Mouse (Mus musculus) lung, postnatal 25 days (tissue): Measurements from ENCODE around the gene Phf23.
"Not testable (repeated sequence)": the region's sequence is repeated elsewhere in the genome, so short reads cannot be mapped to it uniquely, and the experiment has no call there.

Experiments
- DNase-seq: peaks from one replicate; pipeline ENCODE4 v3.0.0; 2022; ENCODE audit warnings: low spot score

Phf23 gene

DNA sequence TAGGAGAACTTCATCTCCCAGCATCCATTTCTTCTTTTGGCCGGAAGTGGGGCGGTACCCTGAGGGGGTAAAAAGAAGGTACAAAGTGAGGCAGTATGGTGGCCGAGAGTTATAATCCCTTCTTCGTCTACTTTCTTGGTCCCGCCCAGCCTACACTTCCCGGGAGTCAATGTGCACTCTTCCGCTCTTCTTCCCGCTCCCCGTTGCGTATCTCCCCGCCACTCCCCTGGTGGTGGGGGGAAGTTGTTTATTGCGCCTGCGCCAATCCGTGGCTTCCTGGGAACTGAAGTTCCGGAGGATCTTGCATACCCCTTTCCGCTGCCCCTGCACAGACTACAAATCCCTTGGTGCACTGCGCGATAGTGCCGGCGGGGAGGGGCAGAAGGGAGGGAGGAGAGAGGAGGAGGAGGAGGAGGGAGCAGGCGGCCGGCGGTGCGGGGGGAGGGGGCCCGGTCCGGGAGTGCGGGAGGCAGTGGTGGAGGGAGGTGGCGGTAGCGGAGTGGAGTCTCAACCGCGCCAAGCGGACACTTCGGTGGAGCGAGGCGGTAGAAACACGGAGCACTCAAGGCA lies at the start of gene Phf23:
Gene Phf23, plus strand, starts transcription at position 387 of the 570 bp plus-strand sequence.
- peak; percentile 99 for DNase-seq

DNA sequence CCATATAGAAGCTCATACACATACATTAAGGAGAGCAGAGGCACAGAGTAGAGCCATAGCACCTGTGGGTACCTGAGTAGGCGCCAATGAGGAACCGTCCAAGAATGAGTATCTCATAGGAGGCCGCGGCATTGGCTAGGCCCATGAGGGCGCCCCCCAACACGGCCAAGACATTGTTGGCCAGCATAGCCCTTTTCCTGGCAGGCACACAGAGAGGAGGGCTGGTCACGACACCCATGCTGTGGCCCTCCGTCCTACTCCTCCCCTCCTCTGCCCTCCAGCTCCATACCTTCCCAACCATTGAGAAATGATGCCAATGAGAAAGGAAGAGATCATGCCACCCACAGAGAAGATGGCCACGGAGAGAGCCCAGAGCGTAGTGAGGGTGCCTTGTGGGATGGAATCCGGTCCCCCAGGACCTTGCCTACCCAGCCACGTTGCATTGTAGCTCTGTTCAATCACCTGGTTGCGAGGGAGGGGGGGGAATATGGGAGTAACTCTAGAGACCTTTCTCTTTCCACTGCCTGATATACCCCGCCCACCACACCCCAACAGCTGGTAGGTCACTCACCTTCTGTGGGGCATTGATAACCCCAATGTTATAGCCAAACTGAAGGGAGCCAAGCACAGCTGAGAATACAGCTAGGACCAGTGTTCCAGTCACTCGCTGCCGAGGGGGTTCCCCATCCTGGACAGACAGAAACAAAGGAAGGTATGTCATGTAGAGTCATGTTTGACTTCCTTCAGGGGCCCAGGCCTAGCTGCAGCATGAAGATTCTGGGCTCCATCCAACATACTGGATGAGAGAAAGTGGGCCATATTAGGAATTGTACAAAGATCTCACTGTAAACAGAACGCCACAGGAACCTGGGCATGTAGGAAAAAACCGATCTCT lies 49.3 kb upstream of the Phf23 start:
- DNase-seq = no peak

DNA sequence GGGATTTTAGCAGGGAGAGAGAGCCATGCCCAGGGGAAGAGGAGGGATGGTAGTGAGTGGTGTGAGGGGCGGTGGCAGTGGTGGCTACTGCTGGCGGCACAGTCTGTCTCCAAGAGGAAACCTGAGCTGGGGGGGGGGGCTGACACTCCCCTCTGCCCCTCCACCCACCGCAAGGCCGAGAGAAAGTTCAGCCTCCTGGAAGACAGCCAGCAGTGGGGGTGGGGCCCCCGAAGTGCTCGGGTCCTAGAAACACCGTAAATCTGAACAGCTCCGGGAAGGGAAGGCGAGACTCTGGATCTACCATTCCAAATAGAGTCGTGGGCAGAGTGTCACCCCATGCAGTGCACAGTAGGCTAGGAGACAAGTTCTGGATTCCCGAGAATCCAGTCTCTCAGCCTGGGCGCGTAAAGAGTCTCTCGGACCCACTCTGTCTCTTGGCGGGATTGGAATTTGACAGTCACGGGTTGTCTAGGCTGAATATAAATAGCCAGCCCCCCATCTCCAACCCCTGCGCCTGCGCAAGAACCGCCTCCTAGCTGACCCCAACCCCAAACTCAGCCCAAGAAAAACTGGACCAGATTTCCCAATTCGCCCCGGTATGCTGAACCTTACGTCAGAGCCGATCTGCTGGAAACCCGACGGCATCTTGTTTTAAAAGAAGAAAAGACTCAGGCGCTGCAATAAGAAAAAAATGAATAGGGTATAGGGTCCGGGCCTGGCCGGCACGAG lies 48.1 kb upstream of the Phf23 start:
- DNase-seq = no peak

DNA sequence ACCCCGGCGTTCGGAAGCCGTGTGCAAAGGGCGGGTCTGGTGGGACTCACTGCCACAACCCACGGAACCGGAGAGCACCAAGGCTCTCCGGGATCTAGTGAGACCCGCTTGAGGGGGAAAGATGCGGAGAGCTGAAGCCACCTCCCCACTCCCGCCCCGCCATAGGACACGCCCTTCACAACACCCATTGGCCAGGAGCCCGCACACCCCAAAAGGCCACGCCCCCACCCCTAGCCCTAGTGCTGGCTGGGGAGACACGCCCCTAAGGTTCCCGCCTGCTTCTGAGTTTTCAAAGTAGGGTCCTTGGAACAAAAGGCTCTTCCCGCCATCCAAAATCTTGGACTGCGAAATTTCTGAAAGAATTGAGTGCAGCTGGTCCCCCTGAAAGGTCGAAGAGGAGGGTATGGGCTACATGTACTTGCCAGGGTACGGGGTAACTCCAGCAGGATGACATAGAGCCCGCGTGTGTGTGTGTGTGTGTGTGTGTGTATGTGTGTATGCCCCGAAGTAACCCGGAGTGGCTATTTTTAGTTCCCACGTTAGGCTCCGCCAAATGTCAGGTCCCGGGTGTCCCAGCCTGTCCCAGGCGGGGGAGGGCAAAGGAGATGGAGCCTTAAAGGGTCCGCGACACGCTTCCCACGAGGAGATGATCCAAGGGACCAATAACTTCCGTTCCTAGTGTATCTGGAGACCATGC lies 47.4 kb upstream of the Phf23 start, which contains the start of gene Slc2a4:
Gene Slc2a4, minus strand, starts transcription at position 123 of the 697 bp plus-strand sequence.
- DNase-seq = peak; percentile 91

DNA sequence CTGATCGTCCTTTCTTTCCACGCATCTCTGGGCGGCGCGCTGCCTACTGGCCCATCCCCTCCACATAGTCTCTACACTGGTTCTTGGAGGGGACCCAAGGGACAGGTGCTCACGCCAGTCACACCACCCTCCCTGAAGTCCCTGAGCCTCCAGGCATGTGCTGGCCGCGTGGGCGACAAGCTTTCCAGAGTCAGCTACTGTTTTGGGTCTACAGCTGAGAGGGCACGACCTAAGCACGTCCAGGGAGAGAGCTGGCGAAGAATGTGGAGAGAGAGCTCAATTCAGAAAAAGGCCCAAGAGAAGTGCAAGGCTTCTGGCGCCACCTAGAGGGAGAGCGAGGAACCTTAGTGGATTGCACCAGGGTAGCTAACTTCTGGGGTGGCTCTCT lies 46.8 kb upstream of the Phf23 start:
- DNase-seq = peak; percentile 89

DNA sequence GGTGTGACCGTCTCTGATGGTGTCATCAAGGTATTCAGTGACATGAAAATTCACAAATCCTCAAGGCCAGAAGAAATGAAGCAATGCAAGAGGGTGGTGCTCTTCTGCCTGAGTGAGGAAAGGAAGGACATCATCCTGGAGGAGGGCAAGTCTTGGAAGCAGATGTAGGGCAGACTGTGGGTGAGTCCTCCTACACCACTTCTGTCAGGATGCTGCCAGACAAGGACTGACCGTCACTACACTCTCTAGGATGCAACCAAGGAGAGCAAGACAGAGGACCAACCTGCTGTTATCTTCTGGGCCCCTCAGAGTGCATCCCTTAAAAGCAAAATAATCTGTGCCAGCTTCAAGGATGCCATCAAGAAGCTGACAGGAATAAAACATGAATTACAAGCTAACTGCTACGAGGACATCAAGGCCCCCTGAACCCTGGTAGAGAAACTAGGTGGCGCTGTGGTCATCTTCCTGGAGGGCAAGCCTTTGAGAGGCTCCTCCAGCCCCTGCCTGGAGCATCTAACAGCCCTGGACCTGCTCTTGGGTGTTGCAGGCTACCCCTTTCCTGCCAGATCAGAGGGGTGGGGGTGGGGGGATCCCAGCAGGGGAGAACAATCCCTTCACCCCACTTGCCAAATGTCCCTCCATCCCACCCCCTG lies 44.6 kb upstream of the Phf23 start:
- no peak for DNase-seq

DNA sequence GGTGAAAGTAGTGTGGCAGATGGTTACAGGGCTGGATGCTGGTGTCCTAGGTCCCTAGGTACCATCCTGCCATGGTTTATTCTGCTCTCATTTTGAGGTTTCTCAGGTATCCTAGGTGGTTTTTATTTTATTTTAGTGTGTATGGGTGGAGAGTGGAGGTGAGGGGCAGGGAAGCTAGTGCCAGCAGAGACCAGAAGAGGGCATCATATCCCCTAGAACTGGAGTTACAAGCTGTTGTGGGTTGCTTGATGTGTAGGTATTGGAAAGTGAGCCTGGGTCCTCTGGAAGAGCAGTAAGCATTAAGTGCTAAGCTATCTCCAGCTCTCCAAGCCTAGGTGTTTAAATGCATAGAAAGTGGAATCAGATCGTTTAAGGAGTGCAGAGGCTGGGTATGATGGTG lies 43.3 kb upstream of the Phf23 start:
- DNase-seq = no peak

DNA sequence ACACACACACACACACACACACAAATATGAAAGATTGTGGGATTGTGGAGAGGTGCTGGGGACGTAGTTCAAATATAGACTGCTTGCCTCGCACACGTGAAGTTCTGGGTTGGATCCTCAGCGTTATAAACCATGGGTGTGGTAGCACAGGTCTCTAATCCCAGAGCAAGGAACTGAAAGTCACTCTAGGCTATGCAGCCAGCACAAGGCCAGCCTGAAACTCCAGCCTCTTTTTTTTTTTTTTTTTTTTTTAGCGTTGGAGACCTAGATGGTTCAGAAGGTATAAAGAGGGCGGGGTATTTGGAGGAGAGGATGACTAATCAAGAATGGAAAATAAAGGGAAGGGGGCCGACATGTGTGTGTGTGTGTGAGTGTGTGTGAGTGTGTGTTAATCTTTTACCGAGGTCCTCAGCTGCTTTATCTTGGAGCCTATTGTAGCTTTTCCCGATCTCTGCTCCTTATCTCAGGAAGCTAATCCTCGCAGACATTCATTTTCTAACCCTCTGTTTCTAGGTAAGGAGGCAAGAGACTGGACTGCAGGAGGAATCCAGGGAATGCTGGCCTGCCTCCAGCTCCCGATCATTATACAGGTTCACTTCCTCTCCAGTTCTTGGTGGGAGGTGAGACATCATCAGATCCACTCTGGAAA lies 42.2 kb upstream of the Phf23 start:
- DNase-seq = no peak

DNA sequence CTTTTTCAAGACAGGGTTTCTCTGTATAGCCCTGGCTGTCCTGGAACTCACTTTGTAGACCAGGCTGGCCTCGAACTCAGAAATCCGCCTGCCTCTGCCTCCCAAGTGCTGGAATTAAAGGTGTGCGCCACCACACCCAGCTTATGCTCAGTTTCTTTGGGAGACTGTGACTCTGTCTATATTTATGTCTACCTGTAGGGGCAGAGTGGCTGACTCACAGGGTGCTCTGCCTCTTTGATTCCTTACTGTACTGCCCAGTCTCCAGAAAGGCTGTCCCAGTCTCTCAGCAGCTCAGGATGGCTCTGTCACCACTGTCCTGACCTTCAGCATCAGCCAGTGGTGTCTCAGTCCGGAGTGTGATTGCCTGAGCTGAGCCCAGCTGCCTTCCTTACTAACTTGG lies 40.0 kb upstream of the Phf23 start:
- DNase-seq = not testable (repeated sequence)

DNA sequence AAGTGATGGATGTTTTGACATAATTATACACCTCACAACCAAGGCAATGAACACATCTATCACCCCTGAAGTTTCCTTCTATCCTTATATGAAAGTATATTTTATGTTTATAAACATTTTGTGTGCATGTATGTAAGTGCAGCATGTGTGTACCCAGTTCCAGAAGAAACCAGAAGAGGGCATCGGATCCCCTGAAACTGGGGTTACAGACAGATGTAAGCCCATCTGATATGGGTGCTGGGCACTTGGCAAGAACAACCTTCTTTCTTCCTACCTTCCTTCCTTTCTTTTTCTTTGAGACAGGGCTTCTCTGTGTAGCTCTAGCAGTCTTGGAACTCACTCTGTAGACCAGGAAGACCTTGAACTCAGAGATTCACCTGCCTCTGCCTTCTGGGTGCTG lies 39.4 kb upstream of the Phf23 start:
- no peak for DNase-seq

DNA sequence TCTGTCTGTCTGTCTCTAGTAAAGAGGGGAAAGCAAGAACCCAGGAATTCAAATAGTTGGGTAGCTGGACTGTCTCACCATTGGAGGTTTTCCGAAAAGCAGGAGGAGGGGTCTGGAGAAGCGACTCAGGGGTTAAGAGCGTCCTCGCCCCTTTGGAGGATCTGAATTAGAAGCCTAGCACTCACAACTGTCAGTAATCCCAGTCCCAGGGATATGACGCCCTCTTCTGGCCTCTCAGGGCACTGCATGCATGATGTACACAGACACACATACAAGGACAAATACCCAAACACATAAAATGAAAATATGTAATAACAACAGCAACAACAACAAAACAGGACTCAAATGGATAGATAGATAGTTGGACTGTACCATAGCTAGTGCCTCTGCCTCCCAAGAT lies 35.0 kb upstream of the Phf23 start:
- no peak for DNase-seq

DNA sequence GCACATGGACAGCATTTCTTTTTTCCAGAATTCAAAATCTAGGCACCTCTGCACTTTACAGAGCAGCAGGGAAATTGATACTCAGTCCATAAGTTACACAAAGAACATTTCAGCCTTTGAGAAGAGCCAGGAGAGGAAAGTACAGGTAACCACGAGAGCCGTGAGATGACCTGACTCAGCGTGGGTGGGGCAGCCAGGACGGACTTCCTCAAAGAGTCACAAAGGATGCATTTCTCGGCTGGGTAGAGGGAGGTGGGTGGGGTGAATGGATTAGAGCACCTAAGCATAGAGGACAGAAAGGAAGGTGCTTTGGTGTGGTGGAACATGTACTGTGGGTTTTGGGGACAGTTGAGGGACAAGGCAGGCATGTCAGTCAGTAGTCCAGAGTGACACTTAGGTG lies 33.7 kb upstream of the Phf23 start:
- no peak for DNase-seq

DNA sequence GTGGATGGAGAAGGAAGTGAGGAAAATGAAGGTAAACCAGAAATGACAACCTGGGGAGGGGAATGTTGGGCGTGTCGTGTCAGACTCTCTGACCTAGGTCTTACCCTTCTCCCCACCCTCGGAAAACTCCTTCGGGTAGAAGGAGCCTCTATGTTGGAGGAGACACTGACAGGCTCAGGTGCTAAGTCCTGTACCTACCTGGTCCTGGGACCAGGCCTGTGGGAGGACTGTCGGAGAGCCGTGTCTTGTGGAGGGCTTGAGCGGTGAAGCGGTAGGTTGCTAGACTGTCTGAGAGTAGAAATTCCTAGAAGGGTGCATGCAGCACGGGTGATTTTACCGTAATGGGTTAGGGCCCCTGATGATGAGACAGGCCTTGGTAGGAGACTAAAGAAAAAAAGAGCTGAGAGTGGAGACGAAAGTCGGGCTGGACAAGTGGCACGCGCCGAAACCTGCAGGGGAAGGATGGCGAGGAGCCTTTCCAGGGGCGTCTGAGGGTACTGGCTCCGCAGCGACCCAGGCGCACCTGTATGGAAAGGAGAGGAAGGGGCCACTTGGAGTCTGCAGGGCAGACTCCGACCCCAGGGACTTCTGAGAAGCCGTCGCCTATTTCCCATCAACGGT lies 30.8 kb upstream of the Phf23 start, which contains the start of gene Cldn7:
Gene Cldn7, plus strand, starts transcription at position 130 of the 621 bp plus-strand sequence.
- no peak for DNase-seq

DNA sequence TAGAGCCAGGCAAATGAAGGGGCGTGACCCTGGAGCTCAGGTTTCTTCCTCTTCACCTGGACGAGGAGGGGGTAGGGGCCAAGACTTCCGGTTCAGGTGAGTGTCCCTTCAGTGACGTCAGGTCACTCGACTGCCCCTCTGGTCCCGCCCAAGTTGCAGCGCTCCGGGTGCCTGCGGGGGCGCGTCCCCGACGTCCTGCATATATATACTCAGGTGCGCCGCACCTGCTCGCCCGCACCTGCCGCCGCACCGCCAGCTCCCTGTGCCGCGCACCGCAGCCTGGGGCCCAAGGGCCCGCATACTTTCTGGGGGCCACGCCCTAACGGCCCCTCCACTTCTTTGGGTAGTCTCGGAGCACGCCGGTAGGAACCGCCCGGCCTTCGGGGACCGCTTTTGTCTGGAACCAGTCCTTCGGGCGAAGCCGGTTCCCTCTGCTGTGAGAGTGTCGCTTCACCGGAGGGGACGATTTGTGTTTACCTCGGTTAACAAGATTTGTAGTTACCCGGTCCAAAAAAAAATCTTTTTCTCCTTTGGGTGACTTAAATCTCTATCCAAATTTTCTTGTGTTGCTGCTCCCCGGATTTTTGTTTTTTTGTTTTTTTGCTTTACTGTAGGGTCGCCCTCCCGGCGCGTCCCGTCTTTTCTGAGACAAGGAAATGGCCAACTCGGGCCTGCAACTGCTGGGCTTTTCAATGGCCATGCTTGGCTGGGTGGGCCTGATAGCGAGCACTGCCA lies 30.1 kb upstream of the Phf23 start:
- peak; percentile 89 for DNase-seq

DNA sequence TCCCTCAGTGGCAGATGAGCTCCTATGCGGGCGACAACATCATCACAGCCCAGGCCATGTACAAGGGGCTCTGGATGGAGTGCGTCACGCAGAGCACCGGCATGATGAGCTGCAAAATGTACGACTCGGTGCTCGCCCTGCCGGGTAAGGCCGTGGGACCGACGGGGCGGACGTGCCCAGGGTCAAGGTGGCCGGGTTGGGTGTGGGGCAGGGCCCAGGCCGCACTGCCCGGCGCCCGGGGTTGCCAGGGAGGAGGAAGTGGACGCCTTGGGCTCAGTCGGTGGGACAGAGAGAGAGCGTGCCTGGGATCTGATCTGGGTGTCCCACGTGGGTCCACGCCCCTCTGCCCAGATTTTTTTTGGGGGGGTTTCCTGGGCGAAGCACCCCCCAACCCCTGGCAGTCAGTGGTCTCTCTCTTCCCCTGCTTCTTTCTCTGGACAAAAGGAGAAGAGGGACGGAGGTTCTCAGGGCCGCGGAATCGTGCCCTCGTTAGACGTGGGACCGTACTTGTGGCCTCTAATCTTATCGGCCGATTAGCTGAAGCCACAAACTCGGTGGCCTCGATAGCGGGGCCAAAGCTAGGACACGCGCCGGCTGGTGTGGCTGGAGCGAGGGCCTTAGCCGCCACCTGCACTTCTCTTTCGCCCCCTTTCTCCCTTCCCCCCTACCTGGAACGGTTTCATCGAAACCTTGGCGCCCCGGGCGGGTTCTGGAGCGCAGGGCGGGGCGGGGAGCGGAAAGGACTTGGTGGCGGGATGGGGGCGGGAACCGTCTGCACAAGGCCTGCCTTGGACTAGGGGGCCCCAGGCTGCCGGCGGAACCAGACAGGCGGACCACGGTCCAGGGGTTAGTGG lies 29.3 kb upstream of the Phf23 start:
- DNase-seq = no peak

DNA sequence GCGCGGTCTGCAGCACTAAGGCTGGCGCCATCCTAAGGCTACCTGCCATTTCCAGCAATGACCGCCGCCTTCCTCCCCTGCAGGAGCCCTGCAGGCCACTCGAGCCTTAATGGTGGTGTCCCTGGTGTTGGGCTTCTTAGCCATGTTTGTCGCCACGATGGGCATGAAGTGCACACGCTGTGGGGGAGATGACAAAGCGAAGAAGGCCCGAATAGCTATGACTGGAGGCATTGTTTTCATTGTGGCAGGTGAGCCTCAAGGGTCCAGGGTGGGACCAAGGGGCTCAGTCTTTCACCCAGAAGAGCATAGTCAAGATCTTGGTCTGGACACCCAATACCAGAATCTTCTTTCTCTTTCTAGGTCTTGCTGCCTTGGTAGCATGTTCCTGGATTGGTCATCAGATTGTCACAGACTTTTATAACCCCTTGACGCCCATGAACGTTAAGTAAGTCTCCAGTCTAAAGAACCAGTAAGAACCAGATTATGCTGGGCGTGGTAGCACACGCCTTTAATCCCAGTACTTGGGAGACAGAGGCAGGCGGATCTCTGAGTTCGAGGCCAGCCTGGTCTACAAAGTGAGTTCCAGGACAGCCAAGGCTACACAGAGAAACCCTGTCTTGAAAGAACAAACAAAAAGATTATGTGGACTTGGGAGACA lies 28.6 kb upstream of the Phf23 start:
- DNase-seq = no peak

DNA sequence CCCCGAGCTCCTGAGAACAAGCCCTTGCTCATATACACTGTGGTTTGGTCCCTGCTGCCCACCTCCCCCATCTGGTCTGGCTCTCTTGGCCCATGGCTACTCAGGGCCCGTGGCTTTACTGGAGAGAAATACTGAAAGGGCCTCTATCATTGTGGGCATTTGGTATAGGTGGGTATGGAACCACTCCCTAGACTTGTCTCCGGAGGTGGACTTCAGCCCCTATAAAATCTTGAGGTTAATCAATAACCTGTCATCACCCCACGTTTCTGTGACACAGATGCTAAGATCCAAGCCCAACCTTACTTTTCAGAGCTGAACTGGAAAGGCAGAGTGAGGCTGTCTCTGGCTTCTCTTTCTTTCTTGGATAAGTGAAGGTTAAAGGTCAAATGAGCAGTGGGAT lies 26.8 kb upstream of the Phf23 start:
- no peak for DNase-seq

DNA sequence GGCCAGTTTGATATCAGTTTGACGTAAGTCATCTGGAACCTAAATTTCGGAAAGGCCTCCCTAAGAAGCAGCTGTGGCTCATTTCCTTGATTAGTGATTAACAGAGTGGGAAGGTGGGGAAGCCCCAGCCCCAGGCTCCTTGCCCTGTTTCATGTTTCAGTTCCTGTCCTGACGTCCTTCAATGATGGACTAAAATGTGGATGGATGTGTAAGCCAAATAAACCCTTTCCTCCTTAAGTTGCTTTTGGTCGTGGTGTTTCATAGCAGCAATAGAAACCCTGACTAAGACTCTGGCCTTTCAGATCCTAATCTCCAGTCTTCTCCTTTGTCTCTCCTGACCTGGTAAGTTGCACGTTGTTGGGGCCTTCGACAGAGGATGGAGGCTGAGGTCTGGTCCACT lies 25.4 kb upstream of the Phf23 start:
- DNase-seq = no peak

DNA sequence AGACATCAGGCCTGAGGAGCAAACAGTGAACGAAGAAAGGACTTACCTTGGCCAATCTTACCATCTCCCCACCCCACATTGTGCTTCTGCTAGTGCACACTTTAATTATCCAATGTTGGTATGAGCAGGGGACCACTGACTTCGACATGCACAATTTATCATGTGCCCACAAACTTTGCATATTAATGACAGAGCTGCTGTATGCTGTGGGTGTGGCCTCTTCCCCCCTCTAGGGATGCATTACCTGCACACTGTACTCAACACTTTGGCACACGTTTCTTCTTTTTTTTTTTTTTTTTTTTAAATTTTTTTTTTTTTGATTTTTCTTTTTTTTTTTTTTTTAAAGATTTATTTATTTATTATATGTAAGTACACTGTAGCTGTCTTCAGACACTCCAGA lies 24.8 kb upstream of the Phf23 start:
- no peak for DNase-seq
